Mouse (Mus musculus) mammary gland, adult 2 months (tissue): ENCODE data around the gene Lamb2. TPM values are rescaled to one million over a fixed set of nuclear protein-coding genes. Genes with fewer than 3 reads are reported as not detected.

Experiments
- polyA plus RNA-seq: library from polyadenylated mRNA; depleted of rRNA; stranded (reverse); fragments of >200 nt; gene quantifications from 2 replicates; pipeline ENCODE4 v1.2.3, GENCODE M21; 2012; ENCODE audit warnings: low replicate concordance; rRNA removed

The Lamb2 gene
- polyA plus RNA-seq: 152 and 195 TPM in 2 replicates

DNA sequence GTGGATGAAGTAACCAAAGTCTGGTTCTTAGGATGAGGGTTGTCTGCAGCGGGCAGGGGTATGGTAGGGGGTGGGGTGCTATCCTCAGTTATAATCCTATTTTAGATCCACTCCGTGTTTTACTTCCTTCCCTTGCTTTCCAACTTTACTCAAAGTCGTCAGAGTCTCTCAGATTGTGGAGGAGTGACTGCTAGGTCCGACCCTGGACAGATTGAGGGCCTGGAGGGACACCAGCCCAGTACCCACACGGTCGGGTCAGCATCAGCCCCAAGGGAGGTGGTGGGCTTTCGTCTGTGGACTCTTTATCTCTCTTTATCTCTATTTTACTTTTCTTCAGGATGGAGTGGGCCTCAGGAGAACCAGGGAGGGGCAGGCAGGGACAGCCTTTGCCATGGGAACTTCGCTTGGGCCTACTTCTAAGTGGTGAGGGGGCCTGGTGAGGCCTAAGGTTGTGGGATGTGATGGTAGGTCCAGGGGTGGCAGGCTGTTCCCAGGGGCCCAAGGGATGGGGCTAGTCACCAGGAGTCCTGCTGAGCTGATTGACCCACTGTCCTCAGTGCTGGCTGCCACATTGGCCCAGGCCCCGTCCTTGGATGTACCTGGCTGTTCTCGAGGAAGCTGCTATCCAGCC is at the start of gene Lamb2:
Gene Lamb2, plus strand, starts transcription at position 16 of the 631 bp plus-strand sequence.

DNA sequence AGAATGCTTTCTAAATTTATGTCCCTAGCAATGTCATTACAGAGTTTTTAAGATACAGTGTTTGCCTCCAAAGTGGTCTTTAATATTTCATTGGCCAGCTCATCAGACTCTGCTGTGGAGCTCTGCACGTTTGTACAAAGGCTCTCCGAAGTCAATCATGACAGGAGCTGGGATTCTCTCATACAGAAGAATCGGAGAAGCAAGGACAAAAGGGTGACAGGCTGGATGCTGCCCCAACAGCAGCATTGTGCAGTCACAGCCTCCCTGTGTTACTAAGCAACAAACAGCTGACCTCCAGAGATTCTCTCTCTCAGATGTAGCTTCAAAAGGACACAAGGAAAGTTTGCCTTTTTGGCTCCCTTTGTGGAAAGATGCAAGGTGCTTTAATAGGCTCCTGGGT is 43.4 kb upstream of the Lamb2 start, which contains the start of gene BC048562:
Gene BC048562, plus strand, starts transcription at position 301 of the 400 bp plus-strand sequence.

DNA sequence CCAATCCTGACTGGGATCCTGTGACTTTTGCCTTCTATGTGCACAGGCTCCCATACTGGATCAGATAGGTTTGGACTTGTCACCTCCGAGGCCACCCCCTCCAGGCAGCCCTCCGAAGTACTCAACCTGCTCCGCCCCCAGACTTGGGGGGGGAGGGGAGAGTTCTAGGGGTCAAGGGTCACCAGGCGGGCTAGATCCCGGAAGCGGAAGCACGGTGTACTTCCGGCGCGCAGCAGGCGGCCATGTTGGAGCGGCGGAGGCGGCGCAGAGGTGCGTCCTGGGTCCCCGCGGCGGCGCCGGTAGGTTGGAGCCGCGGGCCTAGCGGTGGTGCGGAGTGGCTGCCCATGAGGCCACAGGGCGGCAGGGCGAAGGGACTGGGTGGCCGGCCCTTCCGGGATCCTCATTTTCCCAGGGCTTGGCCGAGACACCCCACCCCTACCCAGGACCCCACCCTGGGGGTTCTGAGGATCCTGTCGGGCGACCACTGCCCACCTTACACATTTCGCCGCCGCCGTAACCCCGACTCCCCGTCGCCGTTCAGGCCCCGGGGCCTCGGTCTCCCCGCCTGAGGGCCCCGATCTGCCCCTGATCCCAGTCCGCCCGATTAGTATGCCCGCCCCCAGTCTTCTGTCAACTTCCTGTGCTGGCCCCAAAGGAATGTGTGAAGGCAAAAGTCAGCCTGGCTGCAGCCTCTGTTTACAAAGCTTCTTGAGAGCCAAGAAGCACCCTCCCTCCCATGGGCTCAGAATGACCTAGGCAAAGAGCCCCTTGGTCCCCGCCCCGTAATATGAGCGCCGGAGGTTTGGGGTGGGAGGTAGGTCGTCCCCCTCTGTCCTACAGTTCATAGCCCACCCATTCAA is 19.0 kb upstream of the Lamb2 start, which contains the start of gene Ccdc71:
Gene Ccdc71, plus strand, starts transcription at position 209 of the 860 bp plus-strand sequence.

DNA sequence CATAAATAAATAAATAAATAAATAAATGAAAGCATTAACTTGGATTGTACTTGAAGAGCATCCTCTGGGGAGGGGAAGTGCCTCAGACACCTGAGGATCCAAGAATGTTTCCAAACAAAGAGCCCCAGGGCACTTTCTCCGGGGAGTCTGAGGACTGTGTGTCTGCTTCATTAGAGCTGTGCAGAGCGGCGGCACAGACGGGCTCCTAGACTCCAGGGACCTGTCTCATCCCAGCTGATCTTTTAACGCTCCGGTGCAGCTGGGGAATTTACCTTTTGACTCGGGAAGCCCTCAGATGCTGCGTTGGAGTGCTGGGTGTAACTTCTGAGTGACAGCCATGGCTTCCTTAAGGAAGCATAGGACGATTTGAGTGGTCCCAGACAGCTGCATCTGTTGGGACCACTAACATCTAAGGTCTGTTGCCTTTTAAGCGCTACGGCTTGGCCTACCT is 18.3 kb upstream of the Lamb2 start, which contains the start of gene Klhdc8b:
Gene Klhdc8b, minus strand, starts transcription at position 401 of the 451 bp plus-strand sequence.

DNA sequence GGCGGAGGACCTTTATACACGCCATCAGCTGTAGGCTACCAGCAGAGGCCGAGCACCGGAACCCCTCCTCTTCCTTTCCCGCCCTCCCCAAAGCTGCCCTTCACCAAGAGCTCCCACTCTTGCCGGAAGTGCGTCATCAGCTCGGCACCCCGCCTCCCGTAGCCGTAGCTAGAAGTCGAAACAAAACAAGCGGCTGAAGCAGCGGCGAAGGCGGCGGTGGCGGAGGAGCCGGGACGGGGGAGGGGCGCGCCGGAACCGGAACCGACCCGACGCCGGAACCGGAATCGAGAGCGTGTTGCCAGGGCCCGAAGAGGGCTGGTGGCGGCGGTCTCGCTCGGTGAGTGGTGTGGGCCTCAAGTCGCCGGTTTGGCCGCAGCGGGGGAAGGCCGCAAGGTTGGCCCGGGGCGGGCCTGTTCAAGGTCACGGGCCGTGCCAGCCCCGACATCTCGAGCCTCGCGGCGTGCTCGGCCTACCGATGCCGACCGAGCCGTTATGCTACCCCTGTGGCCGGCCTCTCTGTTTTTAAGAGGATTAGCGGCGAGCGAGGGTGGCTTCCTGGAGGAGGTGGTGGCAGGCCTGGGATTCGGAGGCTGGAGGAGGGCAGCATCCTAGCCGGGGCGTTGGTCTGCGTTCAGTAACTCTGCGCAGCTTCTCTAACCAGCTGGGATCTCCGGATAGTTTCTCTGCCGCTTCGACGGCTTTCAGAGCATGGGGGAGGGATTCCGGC is 11.2 kb downstream of the Lamb2 start, which contains the start of gene Usp19:
Gene Usp19, plus strand, starts transcription at position 44 of the 727 bp plus-strand sequence.

DNA sequence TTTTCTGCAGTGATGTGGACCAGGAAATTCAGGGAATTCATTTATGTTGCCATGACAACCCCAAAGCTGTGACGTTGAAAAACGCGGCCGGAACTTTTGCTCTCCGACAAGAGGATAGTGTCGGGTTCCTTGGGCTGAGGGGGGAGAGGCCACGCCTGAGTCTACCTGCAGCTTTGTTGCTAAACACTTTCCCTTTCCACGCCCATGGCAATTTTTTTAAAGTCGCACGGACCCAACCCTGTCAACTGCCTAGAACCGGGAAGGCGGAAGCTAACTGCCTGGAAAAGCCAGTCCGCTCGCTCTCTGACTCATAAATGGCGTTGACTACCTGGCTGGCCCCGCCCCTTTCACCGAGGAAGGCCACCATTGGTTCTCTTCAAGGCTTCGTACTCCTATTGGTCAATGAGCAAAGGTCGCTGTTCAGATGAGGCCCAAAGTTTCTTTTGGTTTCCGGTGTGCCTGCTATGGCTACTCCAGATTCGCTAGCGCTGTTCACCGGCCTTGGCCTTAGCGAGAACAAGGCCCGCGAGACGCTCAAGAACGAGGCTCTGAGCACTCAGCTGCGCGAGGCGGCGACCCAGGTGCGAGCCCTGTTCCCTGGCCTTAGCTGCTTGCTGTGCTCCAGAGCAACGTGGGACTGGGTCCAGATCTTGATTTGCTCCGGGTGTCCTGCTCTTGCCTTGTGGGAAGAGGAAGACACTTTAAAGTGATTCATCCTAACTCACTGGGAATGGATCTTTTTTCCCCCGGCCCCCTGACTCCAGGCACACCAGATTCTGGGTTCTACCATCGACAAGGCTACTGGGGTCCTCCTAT is 28.3 kb downstream of the Lamb2 start, which contains the start of gene Qars:
Gene Qars, plus strand, starts transcription at position 88 of the 816 bp plus-strand sequence.

DNA sequence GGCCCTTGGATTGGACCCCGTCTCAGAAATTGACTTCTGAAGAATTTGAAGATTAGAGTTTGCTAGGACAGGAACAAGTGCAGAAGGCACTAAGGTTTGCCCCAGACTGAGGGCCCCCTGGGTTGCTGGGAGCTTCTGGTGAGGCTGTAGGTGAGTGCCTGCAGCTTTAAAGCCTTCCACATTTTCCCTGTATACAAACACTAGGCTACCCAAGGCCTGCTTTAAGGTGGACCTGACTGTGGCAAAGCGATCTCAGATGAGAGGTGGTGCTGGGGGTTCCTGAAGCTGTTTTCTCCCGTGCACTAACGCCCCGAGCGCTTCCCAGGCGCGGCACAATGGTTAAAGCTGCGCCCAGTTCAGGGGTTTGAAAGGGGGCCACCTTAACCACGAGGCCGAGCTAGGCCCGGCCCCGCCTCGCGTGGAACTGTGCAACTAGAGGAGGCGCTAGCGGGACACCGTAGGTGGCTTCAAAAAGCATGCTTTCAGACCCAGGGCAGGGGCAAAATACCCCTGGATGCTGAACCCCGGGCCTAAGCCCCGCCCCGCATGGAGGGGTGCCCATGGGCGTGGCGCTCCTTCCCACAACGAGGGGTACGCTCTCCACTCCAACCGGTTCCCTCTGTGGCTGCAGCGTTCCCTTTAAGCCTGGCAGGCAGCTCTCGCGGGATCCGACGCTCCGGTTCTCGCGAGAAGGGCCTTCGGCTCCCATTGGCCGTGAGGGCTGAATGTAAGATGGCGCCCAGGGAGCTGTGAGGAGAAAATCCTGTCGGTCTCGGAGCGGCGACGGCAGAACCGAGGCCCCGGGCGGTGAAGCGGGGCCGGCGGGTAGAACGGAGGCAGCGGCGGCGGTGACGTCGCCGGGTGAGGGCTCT is 37.1 kb downstream of the Lamb2 start, which contains the start of gene Qrich1:
Gene Qrich1, plus strand, starts transcription at position 427 of the 872 bp plus-strand sequence.

Other genes with a start within 250 kb of the Lamb2 start
- gene Dag1, start 215.8 kb upstream of the Lamb2 start, polyA plus RNA-seq: 72.6 and 76.3 TPM in 2 replicates
- 14.5 and 29.8 TPM in 2 replicates for gene Nicn1, start 189.3 kb upstream of the Lamb2 start, polyA plus RNA-seq
- 7.5 and 10.4 TPM in 2 replicates for gene Amt, start 182.9 kb upstream of the Lamb2 start, polyA plus RNA-seq
- 125 and 183 TPM in 2 replicates for gene Rhoa, start 173.6 kb upstream of the Lamb2 start, polyA plus RNA-seq
- 43.9 and 96.1 TPM in 2 replicates for gene Tcta, start 173.6 kb upstream of the Lamb2 start, polyA plus RNA-seq
- gene Gpx1, start 140.8 kb upstream of the Lamb2 start, polyA plus RNA-seq: 1,029 and 1,673 TPM in 2 replicates
- 59.2 and 62.9 TPM in 2 replicates for gene Usp4, start 131.9 kb upstream of the Lamb2 start, polyA plus RNA-seq
- gene 1700102P08Rik, start 86.9 kb upstream of the Lamb2 start, polyA plus RNA-seq: 0.34 and 0.48 TPM in 2 replicates
- gene Ccdc36, start 51.3 kb upstream of the Lamb2 start, polyA plus RNA-seq: 0.03 TPM in 1 of 2 replicates, not detected in the other
- gene BC048562, start 43.3 kb upstream of the Lamb2 start, polyA plus RNA-seq: not detected in 2 replicates
- gene Ccdc71, start 19.2 kb upstream of the Lamb2 start, polyA plus RNA-seq: 24.9 and 25.2 TPM in 2 replicates
- gene Klhdc8b, start 18.2 kb upstream of the Lamb2 start, polyA plus RNA-seq: 44.0 and 53.3 TPM in 2 replicates
- gene Usp19, start 10.9 kb downstream of the Lamb2 start, polyA plus RNA-seq: 177 and 200 TPM in 2 replicates
- 171 and 217 TPM in 2 replicates for gene Qars, start 28.0 kb downstream of the Lamb2 start, polyA plus RNA-seq
- 121 and 153 TPM in 2 replicates for gene Qrich1, start 37.1 kb downstream of the Lamb2 start, polyA plus RNA-seq
- gene Impdh2, start 80.5 kb downstream of the Lamb2 start, polyA plus RNA-seq: 76.5 and 81.5 TPM in 2 replicates
- 54.9 and 58.4 TPM in 2 replicates for gene Ndufaf3, start 87.7 kb downstream of the Lamb2 start, polyA plus RNA-seq
- gene Dalrd3, start 90.2 kb downstream of the Lamb2 start, polyA plus RNA-seq: 215 and 258 TPM in 2 replicates
- 39.5 and 43.9 TPM in 2 replicates for gene Wdr6, start 99.0 kb downstream of the Lamb2 start, polyA plus RNA-seq
- gene P4htm, start 117.9 kb downstream of the Lamb2 start, polyA plus RNA-seq: 7.2 and 10.5 TPM in 2 replicates
- gene Arih2, start 169.7 kb downstream of the Lamb2 start, polyA plus RNA-seq: 26.9 and 47.5 TPM in 2 replicates
- gene Slc25a20, start 182.4 kb downstream of the Lamb2 start, polyA plus RNA-seq: 34.9 and 55.0 TPM in 2 replicates
- gene Prkar2a, start 209.6 kb downstream of the Lamb2 start, polyA plus RNA-seq: 11.2 and 21.9 TPM in 2 replicates